Mouse (Mus musculus) bone marrow, adult 2 months (tissue): ENCODE data around the gene Mthfsd. TPM values are rescaled to one million over a fixed set of nuclear protein-coding genes. Genes with fewer than 3 reads are reported as not detected.

ENCODE experiments used
- H3K27ac ChIP-seq: fragments of 200-500 bp; 2 replicates; pipeline ENCODE4 v1.5.1; 2012; ENCODE audit warnings: low read depth, mild to moderate bottlenecking, control low read depth, inconsistent platforms, low read length; ENCODE audit not compliant: control insufficient read depth, poor library complexity, insufficient read depth
- H3K4me1 ChIP-seq: fragments of 200-500 bp; 2 replicates; pipeline ENCODE4 v1.6.1; 2011; ENCODE audit warnings: low read length; ENCODE audit not compliant: control insufficient read depth, insufficient read depth
- H3K4me3 ChIP-seq: fragments of 200-500 bp; replicated peaks from 2 replicates; pipeline ENCODE3; 2011; ENCODE audit warnings: mild to moderate bottlenecking, low read depth, low read length, control low read depth; ENCODE audit not compliant: control insufficient read depth
- CTCF ChIP-seq: fragments of 200-500 bp; IDR thresholded peaks from 2 replicates; pipeline ENCODE4 v1.5.1; 2011; ENCODE audit warnings: low read length, control low read depth; ENCODE audit not compliant: control insufficient read depth, insufficient read depth
- POLR2A ChIP-seq: fragments of 200-500 bp; IDR thresholded peaks from 2 replicates; pipeline ENCODE4 v1.6.1; 2011; ENCODE audit warnings: low read depth, mild to moderate bottlenecking, control low read depth, low read length, borderline replicate concordance; ENCODE audit not compliant: control insufficient read depth
- WGBS: fragments of 180-500 bp; shearing (Covaris S2); methylation state at CpG from one replicate; pipeline ENCODE4 v1.1.7; 2018; 5-methylcytosine and 5-hydroxymethylcytosine counted together
- polyA plus RNA-seq: library from polyadenylated mRNA; stranded (reverse); fragments of >200 nt; gene quantifications from 2 replicates; pipeline ENCODE4 v1.2.4, GENCODE M21; 2011; ENCODE audit warnings: low replicate concordance; ENCODE audit not compliant: missing spikeins, insufficient read depth, insufficient read length

The Mthfsd gene
- polyA plus RNA-seq, 1 experiment: 13.1 TPM

DNA sequence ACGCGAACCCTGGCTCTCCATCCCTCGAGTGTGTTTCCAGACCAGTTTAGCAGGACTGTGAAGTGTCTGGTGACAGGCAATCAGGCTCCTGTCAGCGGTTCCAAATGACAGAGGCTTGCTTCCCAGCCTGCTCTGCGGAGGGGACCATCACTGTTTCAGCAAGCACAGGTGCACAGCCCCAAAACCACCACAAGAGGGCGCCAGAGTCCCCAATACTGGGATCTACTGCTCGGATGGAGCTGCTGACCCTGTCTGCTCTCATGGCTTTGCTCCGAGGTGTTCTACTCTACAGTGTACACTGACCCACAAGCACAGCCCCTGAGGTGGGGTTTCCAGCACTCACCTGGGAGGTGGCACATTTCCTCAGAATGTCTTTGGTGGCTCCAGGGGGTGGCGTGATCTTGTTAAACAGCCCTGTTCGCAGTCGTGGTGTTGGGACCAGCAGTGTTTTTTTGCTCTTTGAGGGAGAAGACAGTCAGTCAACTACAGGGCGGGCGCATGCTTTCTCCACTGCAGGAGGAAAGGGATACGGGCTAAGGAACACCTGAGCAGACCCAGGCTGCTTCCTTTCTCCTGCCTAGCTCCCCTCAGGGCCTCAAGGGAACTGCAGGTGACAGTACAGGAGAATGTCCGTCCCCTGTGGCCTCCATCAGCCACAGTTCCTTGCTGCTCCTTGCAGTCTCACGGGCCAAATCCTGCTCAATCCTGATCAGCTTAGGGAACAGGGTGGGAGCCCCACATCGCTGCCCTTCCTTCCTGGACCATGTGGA is 4.0 kb downstream of the Mthfsd start:
- Histone ChIP-seq H3K4me1 (peaks cover 1% of the 10 kb centered on the region; the same call in 1 of the 2 replicates), H3K4me3 (no peak overlapping the region), H3K27ac (no peak overlapping the region)
- TF ChIP-seq POLR2A (no peak), CTCF (peak; percentile 93)
- WGBS: 61% methylated on average over 17 of the region's 17 CpGs

DNA sequence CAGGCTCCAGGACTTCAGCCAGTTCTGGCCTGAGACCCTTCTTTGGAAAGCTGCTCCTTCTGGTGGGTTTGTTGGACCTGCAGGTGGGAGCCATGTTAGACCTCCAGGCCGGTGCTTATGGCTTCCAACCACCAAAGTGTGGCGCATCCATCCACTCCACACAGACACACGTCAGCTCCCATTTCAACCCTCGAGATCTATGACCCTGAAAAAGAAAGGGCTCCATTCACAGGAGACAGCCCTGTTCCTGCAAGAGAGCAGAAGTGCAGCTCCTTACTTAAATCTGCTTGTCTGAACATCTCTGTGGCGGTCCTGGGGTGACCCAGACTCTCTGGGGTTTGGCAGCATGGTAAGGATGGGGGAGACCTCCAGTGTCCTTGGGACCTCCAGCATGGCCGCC is 14.7 kb downstream of the Mthfsd start:
- 53% methylated on average over 6 of the region's 6 CpGs for WGBS
- H3K27ac ChIP-seq: no peak overlapping the region

DNA sequence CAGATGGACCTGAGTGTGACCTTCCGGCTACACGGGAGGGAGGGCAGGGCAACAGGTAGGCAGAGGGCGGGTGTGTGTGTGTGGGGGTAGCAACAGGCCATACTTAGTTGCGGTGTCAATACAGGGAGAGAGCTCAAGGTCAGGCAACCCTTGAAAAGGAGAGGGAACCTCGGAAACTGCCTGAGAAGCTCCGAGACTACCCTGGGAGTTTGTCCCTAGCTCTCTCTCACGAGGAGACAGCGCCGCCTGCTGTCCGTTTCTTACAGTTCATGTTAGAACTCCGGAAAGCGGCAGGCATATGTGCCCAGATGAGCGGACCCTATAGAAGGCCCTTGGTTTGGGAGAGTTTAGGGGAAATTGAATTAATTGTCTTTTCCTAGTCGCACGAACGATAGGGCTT is 15.6 kb downstream of the Mthfsd start:
- Histone ChIP-seq H3K4me3 (no peak overlapping the region), H3K27ac (no peak overlapping the region), H3K4me1 (no peaks in the 10 kb centered on the region)
- 2% methylated on average over 16 of the region's 16 CpGs for WGBS
- TF ChIP-seq CTCF (peak; percentile 80), POLR2A (no peak)

More for the DNA sequence above, 14.7 kb downstream of the Mthfsd start:
- no peak for TF ChIP-seq POLR2A
- no peak for TF ChIP-seq CTCF
- no peaks in the 10 kb centered on the region for H3K4me1 ChIP-seq
- H3K4me3 ChIP-seq: no peak overlapping the region

DNA sequence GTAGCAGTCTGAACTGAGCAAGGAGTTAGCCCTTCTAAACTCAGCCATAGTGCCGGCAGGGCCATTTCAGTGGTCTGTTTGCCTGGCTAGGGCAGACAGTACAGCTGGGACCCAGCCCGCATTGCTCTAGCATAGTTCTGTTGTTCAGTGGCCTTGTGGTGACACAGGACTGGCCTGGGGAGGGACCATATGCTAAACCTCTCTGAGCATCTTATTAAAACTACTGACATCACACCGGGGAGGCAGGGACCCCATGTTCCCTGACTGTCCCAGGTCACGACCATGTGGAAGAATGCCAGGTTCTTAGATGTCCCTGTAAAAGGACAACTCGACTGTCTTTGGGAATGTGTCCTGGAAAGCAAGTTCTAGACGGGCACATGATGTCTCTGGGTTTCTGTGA is 16.1 kb downstream of the Mthfsd start:
- WGBS: 20% methylated on average over 6 of the region's 6 CpGs
- TF ChIP-seq CTCF (no peak), POLR2A (no peak)
- H3K4me3 ChIP-seq: no peak overlapping the region
- no peaks in the 10 kb centered on the region for H3K4me1 ChIP-seq
- H3K27ac ChIP-seq: no peak overlapping the region

DNA sequence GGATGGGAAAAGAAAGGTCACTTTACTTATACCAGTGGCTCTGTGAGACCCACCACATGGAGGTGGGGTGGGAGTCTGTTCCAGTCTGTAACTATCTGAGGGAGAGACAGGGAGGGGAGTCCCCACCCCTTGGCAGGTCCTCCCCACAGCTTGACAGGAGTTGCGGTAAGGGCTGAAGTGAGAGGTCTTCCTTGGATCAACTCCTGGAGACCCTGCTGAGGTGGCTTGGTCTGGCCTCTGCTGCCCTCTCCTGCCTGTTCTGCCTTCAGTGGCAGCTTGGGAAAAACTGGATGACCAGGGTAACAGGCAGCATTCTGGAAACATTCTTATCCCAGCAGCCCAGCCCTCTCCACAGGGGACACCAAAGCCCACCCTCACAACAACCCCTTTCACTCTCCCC is 17.5 kb downstream of the Mthfsd start:
- TF ChIP-seq POLR2A: no peak
- TF ChIP-seq CTCF: no peak
- Histone ChIP-seq H3K4me3 (no peak overlapping the region), H3K4me1 (no peaks in the 10 kb centered on the region), H3K27ac (no peak overlapping the region)
- WGBS: 26% methylated on average over 1 of the region's 1 CpGs

DNA sequence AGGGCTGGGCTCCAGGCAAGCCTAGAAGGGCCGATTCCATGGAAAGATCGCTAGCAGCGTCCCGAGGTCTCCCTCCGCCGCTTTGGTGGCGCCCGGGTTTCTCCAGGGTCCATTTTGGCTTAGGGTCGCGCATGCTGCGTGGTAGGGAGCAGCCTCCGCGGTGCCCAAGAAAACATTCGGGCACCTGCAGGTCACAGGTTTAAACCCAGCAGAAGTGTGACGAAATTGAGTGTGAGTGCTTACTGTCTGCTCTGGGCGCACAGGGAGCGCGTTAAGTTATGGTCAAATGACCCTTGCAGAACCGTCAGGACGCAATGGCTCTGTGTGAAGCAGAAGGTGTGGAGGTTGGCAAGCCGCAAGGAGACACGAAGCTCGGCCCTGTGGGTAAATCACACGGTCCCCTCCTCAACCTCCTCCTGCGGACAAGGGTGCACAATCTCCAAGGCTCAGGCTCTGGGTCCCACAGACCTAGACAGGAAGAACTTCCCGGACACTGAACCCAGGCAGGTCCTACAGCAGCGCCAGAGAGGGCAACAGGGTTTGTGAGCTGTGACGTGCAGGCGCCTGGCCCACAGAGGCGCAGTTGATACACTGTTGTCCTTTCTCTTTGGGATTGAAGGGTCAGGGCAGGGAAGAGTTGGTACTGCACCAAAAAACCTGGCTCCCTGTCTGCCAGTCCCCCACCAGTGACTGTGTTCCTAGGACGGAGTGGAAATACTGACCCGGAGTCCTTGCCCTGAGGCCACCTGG is 18.4 kb downstream of the Mthfsd start:
- H3K4me1 ChIP-seq: no peaks in the 10 kb centered on the region
- no peak for TF ChIP-seq CTCF
- no peak for TF ChIP-seq POLR2A
- no peak overlapping the region for H3K27ac ChIP-seq
- 12% methylated on average over 32 of the region's 32 CpGs for WGBS
- no peak overlapping the region for H3K4me3 ChIP-seq

DNA sequence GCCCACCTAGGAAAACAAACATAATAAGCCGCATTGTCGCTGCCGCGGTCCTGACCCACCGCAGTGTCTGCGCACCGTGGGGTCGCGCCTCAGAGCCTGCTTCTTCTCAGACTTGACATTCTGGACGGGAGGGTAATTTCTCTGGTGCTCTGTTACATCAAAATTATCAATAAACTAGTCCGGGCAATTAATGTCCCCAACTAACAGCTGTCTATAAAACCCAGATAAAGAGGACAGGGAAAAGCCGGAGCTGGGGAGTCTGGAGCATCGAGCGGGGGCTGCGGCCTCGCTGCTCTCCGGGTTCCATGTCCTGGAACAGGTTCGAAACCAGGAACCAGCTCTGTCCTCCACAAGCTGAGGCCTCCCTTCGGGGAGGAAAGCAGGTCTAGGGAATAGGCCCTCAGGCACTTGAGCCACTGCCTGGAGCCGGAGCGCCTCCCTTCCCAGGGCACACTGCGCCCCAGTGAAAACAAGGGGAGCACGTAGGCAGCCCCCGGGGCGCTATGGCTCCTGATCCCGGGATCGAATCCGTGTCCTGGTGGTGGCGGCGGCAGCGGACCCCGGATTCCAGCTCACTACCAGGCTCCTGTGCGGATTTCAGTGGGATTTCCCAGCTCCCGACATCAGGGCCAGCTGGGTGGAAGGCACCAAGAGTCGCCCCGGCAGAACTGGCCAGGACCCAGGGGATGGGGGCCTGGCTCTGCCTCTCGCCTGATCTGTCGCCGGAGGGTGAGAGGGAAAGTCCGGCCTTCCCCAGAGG is 19.1 kb downstream of the Mthfsd start:
- Histone ChIP-seq H3K4me3 (no peak overlapping the region), H3K4me1 (no peaks in the 10 kb centered on the region), H3K27ac (no peak overlapping the region)
- 14% methylated on average over 40 of the region's 40 CpGs for whole genome bisulfite sequencing
- TF ChIP-seq CTCF (no peak), POLR2A (no peak)

DNA sequence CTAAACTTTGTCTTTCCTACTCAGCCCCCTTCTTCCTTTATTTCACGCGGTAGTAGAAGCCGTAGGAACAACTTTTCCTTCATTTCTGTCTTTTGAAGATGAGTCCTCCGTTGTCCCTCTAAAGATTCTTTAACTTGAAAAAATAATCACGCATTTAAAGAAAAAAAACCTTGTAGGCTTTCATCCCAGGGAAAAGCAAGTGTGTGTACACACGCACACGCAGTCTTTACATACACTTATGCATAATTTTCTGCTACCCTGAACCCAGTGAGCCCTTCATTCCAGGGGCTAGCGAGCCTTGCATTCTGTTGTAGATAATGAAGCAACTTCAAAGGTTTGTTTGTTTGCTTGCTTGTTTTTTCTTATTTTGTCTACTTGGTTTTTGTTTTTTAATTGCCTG is 19.9 kb downstream of the Mthfsd start:
- WGBS: 29% methylated on average over 8 of the region's 8 CpGs
- TF ChIP-seq POLR2A (no peak), CTCF (no peak)
- H3K27ac ChIP-seq: no peak overlapping the region

More for the DNA sequence above, 19.9 kb downstream of the Mthfsd start:
- no peak overlapping the region for H3K4me3 ChIP-seq
- H3K4me1 ChIP-seq: no peaks in the 10 kb centered on the region
